Mouse (Mus musculus) C2C12 (cell line): ENCODE data around the gene Ttll11.

Experiments
- CTCF ChIP-seq: IDR thresholded peaks from one replicate; pipeline ENCODE4 v1.5.1; 2011; ENCODE audit not compliant: control insufficient read depth, insufficient read depth, insufficient read length
- MAX ChIP-seq: IDR thresholded peaks from one replicate; pipeline ENCODE4 v1.6.1; 2011; ENCODE audit warnings: mild to moderate bottlenecking, control low read depth
- USF1 ChIP-seq: IDR thresholded peaks from one replicate; pipeline ENCODE4 v1.6.1; 2011; ENCODE audit warnings: low read depth, mild to moderate bottlenecking, control low read depth, moderate library complexity

GRCm38 (mm10) chr2:35779266-35779665, 200.4 kb downstream of the Ttll11 start:
- TF ChIP-seq CTCF (no peak), MAX (no peak), USF1 (no peak)
